Mouse (Mus musculus) macrophage (primary cell): ENCODE measurements around the gene Gcnt1. TPM values are rescaled to one million over a fixed set of nuclear protein-coding genes. Genes with fewer than 3 reads are reported as not detected.

Source experiments
- H3K27ac ChIP-seq: fragments of 350-480 bp; formaldehyde crosslinking; 2 replicates; pipeline ENCODE4 v1.9.0; 2021
- H3K36me3 ChIP-seq: fragments of 350-480 bp; formaldehyde crosslinking; 2 replicates; pipeline ENCODE4 v1.9.0; 2021; ENCODE audit errors: inconsistent target
- H3K4me3 ChIP-seq: fragments of 350-480 bp; formaldehyde crosslinking; 2 replicates; pipeline ENCODE4 v1.9.0; 2021; ENCODE audit errors: inconsistent target
- H3K79me2 ChIP-seq: fragments of 350-480 bp; formaldehyde crosslinking; 2 replicates; pipeline ENCODE4 v1.9.0; 2021; ENCODE audit errors: inconsistent target
- WGBS: methylation state at CpG from one replicate; pipeline ENCODE4 v1.1.7; 2026; ENCODE audit warnings: inconsistent platforms; ENCODE audit not compliant: missing documents; 5-methylcytosine and 5-hydroxymethylcytosine counted together
- polyA plus RNA-seq: library from polyadenylated mRNA; stranded (reverse); fragments of 250-400 nt; gene quantifications from 3 replicates; pipeline ENCODE4 v1.2.4, GENCODE M21; 2018; ENCODE audit warnings: inconsistent platforms
- total RNA-seq, 78 experiments: library from RNA; depleted of rRNA; stranded (reverse); fragments of 250-400 nt; gene quantifications; 1 replicate in 9 of 78; 2 replicates in 24 of 78; 3 replicates in 43 of 78; 4 replicates in 2 of 78; pipeline ENCODE4 v1.2.4; 2018; ENCODE audit warnings: inconsistent platforms in 56 of 78

Gcnt1 gene
- 10 to 100 TPM; 10.4 to 61.8 (median 36.3) TPM for total RNA-seq (2018; cell fraction: chromatin; rRNA removed)
- total RNA-seq (2018; cell fraction: cytosol; rRNA removed) = 10 to 100 TPM; 12.6 to 39.4 (median 26.0) TPM
- 100 to 1,000 TPM in 1 of 26 experiments, 10 to 100 TPM in 25; 23.8 to 120 (median 42.5) TPM for total RNA-seq (2018; cell fraction: nucleus; rRNA removed)
- 28.4 to 51.9 TPM (median 28.8 TPM) in 3 replicates for polyA plus RNA-seq

- 91% methylated on average over 3 of the region's 3 CpGs for WGBS
- no peaks in the 10 kb centered on the region for H3K79me2 ChIP-seq
- no peaks in the 10 kb centered on the region for H3K36me3 ChIP-seq
- no peak within 1 kb of the TSS for H3K27ac ChIP-seq
- no peak within 1 kb of the TSS for H3K4me3 ChIP-seq
Observed at GRCm38 (mm10) chr19:17372701-17373100, at the start of gene Gcnt1. Gcnt1 (minus strand) TSS chr19:17372844.

- WGBS = 93% methylated on average over 1 of the region's 1 CpGs
- no peaks in the 10 kb centered on the region for H3K79me2 ChIP-seq
- no peaks in the 10 kb centered on the region for H3K36me3 ChIP-seq
- no peak overlapping the region for H3K27ac ChIP-seq
- H3K4me3 ChIP-seq = no peak overlapping the region
Observed at GRCm38 (mm10) chr19:17417855-17418254, 45.2 kb upstream of the Gcnt1 start.

- H3K36me3 ChIP-seq = no peaks in the 10 kb centered on the region
- H3K4me3 ChIP-seq = no peak overlapping the region
- no peaks in the 10 kb centered on the region for H3K79me2 ChIP-seq
- 77% methylated on average over 4 of the region's 4 CpGs for WGBS
- no peak overlapping the region for H3K27ac ChIP-seq
Observed at GRCm38 (mm10) chr19:17412915-17413459, 40.3 kb upstream of the Gcnt1 start.

- 93% methylated on average over 5 of the region's 5 CpGs for WGBS
- Histone ChIP-seq H3K79me2 (no peaks in the 10 kb centered on the region), H3K36me3 (no peaks in the 10 kb centered on the region), H3K4me3 (no peak overlapping the region), H3K27ac (no peak overlapping the region)
Observed at GRCm38 (mm10) chr19:17410465-17411065, 37.9 kb upstream of the Gcnt1 start.

- WGBS = 71% methylated on average over 3 of the region's 3 CpGs
- no peaks in the 10 kb centered on the region for H3K36me3 ChIP-seq
- no peaks in the 10 kb centered on the region for H3K79me2 ChIP-seq
- no peak overlapping the region for H3K27ac ChIP-seq
- no peak overlapping the region for H3K4me3 ChIP-seq
Observed at GRCm38 (mm10) chr19:17409351-17409750, 36.7 kb upstream of the Gcnt1 start.

GRCm38 (mm10) chr19:17408591-17408990 lies 35.9 kb upstream of the Gcnt1 start:
- Histone ChIP-seq H3K36me3 (no peaks in the 10 kb centered on the region), H3K79me2 (no peaks in the 10 kb centered on the region), H3K27ac (no peak overlapping the region), H3K4me3 (no peak overlapping the region)

- Histone ChIP-seq H3K4me3 (no peak overlapping the region), H3K79me2 (no peaks in the 10 kb centered on the region), H3K36me3 (no peaks in the 10 kb centered on the region), H3K27ac (no peak overlapping the region)
- 89% methylated on average over 5 of the region's 5 CpGs for WGBS
Observed at GRCm38 (mm10) chr19:17406823-17407222, 34.2 kb upstream of the Gcnt1 start.

GRCm38 (mm10) chr19:17403175-17403574 lies 30.5 kb upstream of the Gcnt1 start:
- 94% methylated on average over 4 of the region's 4 CpGs for WGBS
- Histone ChIP-seq H3K27ac (no peak overlapping the region), H3K36me3 (peaks cover 21% of the 10 kb centered on the region; the same call in 1 of the 2 replicates), H3K79me2 (no peaks in the 10 kb centered on the region), H3K4me3 (no peak overlapping the region)

GRCm38 (mm10) chr19:17400571-17400970 lies 27.9 kb upstream of the Gcnt1 start:
- H3K27ac ChIP-seq = no peak overlapping the region
- H3K36me3 ChIP-seq = peaks cover 24% of the 10 kb centered on the region; the same call in 1 of the 2 replicates
- no peak overlapping the region for H3K4me3 ChIP-seq
- peaks cover 5% of the 10 kb centered on the region; the same call in 1 of the 2 replicates for H3K79me2 ChIP-seq
- 95% methylated on average over 4 of the region's 4 CpGs for WGBS

GRCm38 (mm10) chr19:17399965-17400364 lies 27.3 kb upstream of the Gcnt1 start:
- H3K27ac ChIP-seq = no peak overlapping the region
- peaks cover 24% of the 10 kb centered on the region; the same call in 1 of the 2 replicates for H3K36me3 ChIP-seq
- peaks cover 11% of the 10 kb centered on the region; the same call in 1 of the 2 replicates for H3K79me2 ChIP-seq
- H3K4me3 ChIP-seq = no peak overlapping the region
- 91% methylated on average over 4 of the region's 4 CpGs for WGBS

GRCm38 (mm10) chr19:17397922-17398321 lies 25.3 kb upstream of the Gcnt1 start:
- Histone ChIP-seq H3K36me3 (peaks cover 24% of the 10 kb centered on the region; the same call in 1 of the 2 replicates), H3K4me3 (no peak overlapping the region), H3K79me2 (peaks cover 16% of the 10 kb centered on the region; the same call in 1 of the 2 replicates), H3K27ac (no peak overlapping the region)
- WGBS = 86% methylated on average over 5 of the region's 5 CpGs

GRCm38 (mm10) chr19:17396802-17397201 lies 24.2 kb upstream of the Gcnt1 start:
- no peak overlapping the region for H3K4me3 ChIP-seq
- 72% methylated on average over 4 of the region's 4 CpGs for whole genome bisulfite sequencing
- H3K36me3 ChIP-seq = peaks cover 24% of the 10 kb centered on the region; the same call in 1 of the 2 replicates
- H3K27ac ChIP-seq = no peak overlapping the region
- H3K79me2 ChIP-seq = peaks cover 16% of the 10 kb centered on the region; the same call in 1 of the 2 replicates

- peaks cover 8% of the 10 kb centered on the region; the same call in 1 of the 2 replicates for H3K36me3 ChIP-seq
- H3K4me3 ChIP-seq = peak within 1 kb of the TSS; percentile 47
- WGBS = under 1% methylated on average over 76 of the region's 83 CpGs
- H3K79me2 ChIP-seq = peaks cover 16% of the 10 kb centered on the region; the same call in 1 of the 2 replicates
- H3K27ac ChIP-seq = no peak within 1 kb of the TSS
Observed at GRCm38 (mm10) chr19:17393841-17394591, 21.4 kb upstream of the Gcnt1 start, which contains the start of gene Rfk. Rfk (plus strand) TSS chr19:17394043.

- WGBS = 57% methylated on average over 2 of the region's 3 CpGs
- peaks cover under 1% of the 10 kb centered on the region; the same call in 1 of the 2 replicates for H3K36me3 ChIP-seq
- no peak overlapping the region for H3K4me3 ChIP-seq
- H3K79me2 ChIP-seq = peaks cover 16% of the 10 kb centered on the region; the same call in 1 of the 2 replicates
- no peak overlapping the region for H3K27ac ChIP-seq
Observed at GRCm38 (mm10) chr19:17392866-17393265, 20.2 kb upstream of the Gcnt1 start.
